Mouse (Mus musculus): Measurements from ENCODE around the gene Strn3.

DNA sequence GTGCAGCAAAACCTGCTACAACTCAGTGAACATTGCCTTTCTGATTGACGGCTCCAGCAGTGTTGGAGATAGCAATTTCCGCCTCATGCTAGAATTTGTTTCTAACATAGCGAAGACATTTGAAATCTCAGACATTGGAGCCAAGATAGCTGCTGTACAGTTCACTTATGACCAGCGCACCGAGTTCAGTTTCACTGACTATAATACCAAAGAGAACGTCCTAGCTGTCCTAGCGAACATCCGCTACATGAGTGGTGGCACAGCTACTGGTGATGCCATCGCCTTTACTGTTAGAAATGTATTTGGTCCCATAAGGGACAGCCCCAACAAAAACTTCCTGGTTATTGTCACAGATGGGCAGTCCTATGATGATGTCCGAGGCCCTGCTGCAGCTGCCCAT, 88.4 kb downstream of the Strn3 start:
- TF ChIP-seq POLR2A (IDR thresholded peaks at IDR 0.05; ENCODE audit: insufficient read depth, low read depth, low read length) (no peak), CTCF (IDR thresholded peaks at IDR 0.05) (no peak)
